Mouse (Mus musculus): ENCODE data around the gene Myrf. TPM values are rescaled to one million over a fixed set of nuclear protein-coding genes. Genes with fewer than 3 reads are reported as not detected.
A peak's percentile ranks its signal among the peaks of the same experiment; 100 is the strongest.

The Myrf gene
- polyA plus RNA-seq, 2 experiments: 3.5 to 6.4 TPM

DNA sequence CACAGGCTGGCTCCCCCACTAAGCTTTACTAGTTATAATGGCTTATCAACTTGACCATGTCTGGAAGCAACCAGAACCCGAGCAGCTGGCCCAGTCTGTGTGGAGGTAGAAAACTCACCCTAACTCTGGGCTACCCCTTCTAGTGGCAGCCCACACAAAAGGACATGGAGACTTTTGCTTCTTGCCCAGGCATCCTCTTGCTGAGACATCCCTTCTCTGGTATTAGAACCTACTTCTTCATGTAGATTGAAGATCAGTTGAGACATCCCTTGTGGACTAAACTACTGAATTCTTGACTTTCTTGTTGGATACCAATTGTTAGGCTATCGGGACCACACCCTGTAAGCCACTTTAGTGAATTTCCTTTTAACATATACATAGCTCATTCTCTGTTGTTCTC, 42.3 kb downstream of the Myrf start:
- 67% methylated on average over 2 of the region's 2 CpGs for WGBS (ENCODE audit: insufficient replicate concordance)
- peaks cover 6% of the 10 kb centered on the region in 2 experiments for H3K4me1 ChIP-seq (replicated peaks; ENCODE audit: control insufficient read depth in 2 of 2, insufficient read depth in 2 of 2, low read length in 1 of 2)
- TF ChIP-seq EP300 (IDR thresholded peaks at IDR 0.05; ENCODE audit: low read depth) (no peak), CTCF (IDR thresholded peaks at IDR 0.05; ENCODE audit: low read depth) (no peak)
- H3K9ac ChIP-seq (replicated peaks): no peak overlapping the region
- ATAC-seq (ENCODE audit: insufficient read depth) (no peak), DNase-seq (ENCODE audit: low read depth in 3 of 3, low spot score in 3 of 3) (no peak)
- H3K27ac ChIP-seq: no peak overlapping the region
- H3K27me3 ChIP-seq (ENCODE audit: control insufficient read depth, insufficient read depth, low read length): no peaks in the 10 kb centered on the region
- peaks cover 61% of the 10 kb centered on the region for H3K36me3 ChIP-seq (replicated peaks; ENCODE audit: control insufficient read depth, insufficient read depth, low read depth)
- no peaks in the 10 kb centered on the region for H3K9me3 ChIP-seq (ENCODE audit: control insufficient read depth, low read length)
- no peak overlapping the region for H3K4me2 ChIP-seq (ENCODE audit: low read depth)
- H3K4me3 ChIP-seq (ENCODE audit: insufficient read depth in 1 of 2, low read depth in 2 of 2, low read length in 2 of 2): no peak overlapping the region

DNA sequence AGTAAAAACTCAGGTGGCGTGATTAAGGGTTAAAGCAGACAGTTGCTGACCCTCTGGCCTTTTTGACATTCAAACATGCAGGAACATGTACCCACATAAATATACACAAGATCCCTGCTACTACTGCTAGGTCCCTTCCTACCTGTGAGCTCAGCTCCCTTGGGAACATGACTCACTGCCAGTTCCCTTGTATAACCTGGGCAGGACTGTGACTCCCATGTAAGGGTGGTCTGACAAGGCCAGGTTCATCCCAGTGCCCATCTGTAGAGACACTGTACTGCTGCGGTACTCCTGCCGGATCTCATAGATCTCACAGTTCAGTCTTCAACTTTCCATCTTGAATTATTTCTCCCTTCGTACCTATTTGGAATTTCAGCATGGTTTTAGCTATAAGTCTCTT, 43.4 kb downstream of the Myrf start:
- ATAC-seq (ENCODE audit: insufficient read depth) (no peak), DNase-seq (ENCODE audit: low read depth in 3 of 3, low spot score in 3 of 3) (no peak)
- TF ChIP-seq EP300 (IDR thresholded peaks at IDR 0.05; ENCODE audit: low read depth): no peak
- no peak for TF ChIP-seq CTCF (IDR thresholded peaks at IDR 0.05; ENCODE audit: low read depth)
- Histone ChIP-seq H3K27me3 (ENCODE audit: control insufficient read depth, insufficient read depth, low read length) (no peaks in the 10 kb centered on the region), H3K9ac (replicated peaks) (no peak overlapping the region), H3K9me3 (ENCODE audit: control insufficient read depth, low read length) (no peaks in the 10 kb centered on the region), H3K36me3 (replicated peaks; ENCODE audit: control insufficient read depth, insufficient read depth, low read depth) (peaks cover 68% of the 10 kb centered on the region), H3K4me1 (replicated peaks; ENCODE audit: control insufficient read depth in 2 of 2, insufficient read depth in 2 of 2, low read length in 1 of 2) (peaks cover 0 to 3% of the 10 kb centered on the region in 2 experiments; a peak in 1 of 4 replicates), H3K4me3 (ENCODE audit: insufficient read depth in 1 of 2, low read depth in 2 of 2, low read length in 2 of 2) (no peak overlapping the region), H3K4me2 (ENCODE audit: low read depth) (no peak overlapping the region), H3K27ac (no peak overlapping the region)
- WGBS (ENCODE audit: insufficient replicate concordance): 91% methylated on average over 4 of the region's 4 CpGs

DNA sequence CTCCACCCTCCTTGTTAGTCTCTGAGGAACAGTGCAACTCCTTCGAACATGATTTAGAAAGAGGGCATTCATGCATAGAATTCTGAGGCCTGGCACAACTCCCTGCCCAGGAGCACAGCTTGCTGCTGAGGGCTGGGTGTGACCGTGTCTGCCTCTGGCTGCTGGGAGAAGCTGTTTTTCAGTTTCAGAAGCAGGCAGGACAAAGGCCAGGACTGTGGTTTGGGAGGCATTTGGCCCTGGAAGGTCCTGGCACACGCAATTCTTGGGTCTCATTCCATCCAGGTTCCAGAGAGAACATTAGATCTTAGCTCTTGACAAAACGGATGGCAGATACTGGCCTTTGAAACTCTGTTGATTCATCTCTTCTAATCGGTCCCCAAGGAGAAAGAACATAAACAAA, 45.3 kb downstream of the Myrf start:
- Histone ChIP-seq H3K4me2 (ENCODE audit: low read depth) (no peak overlapping the region), H3K27me3 (ENCODE audit: control insufficient read depth, insufficient read depth, low read length) (no peaks in the 10 kb centered on the region), H3K27ac (no peak overlapping the region), H3K4me1 (replicated peaks; ENCODE audit: control insufficient read depth in 2 of 2, insufficient read depth in 2 of 2, low read length in 1 of 2) (peaks cover 0 to 6% of the 10 kb centered on the region in 2 experiments; a peak in 2 of 4 replicates), H3K4me3 (ENCODE audit: insufficient read depth in 1 of 2, low read depth in 2 of 2, low read length in 2 of 2) (no peak overlapping the region), H3K9me3 (ENCODE audit: control insufficient read depth, low read length) (no peaks in the 10 kb centered on the region), H3K9ac (replicated peaks) (no peak overlapping the region), H3K36me3 (replicated peaks; ENCODE audit: control insufficient read depth, insufficient read depth, low read depth) (peaks cover 63% of the 10 kb centered on the region)
- no peak for ATAC-seq (ENCODE audit: insufficient read depth)
- no peak for DNase-seq (ENCODE audit: low read depth in 3 of 3, low spot score in 3 of 3)
- 70% methylated on average over 5 of the region's 5 CpGs for WGBS (ENCODE audit: insufficient replicate concordance)
- no peak for TF ChIP-seq CTCF (IDR thresholded peaks at IDR 0.05; ENCODE audit: low read depth)
- TF ChIP-seq EP300 (IDR thresholded peaks at IDR 0.05; ENCODE audit: low read depth): no peak

- H3K36me3 ChIP-seq (replicated peaks; ENCODE audit: control insufficient read depth, insufficient read depth, low read depth): peaks cover 61% of the 10 kb centered on the region
- ATAC-seq (ENCODE audit: insufficient read depth): no peak
- no peak overlapping the region for H3K4me3 ChIP-seq (ENCODE audit: insufficient read depth in 1 of 2, low read depth in 2 of 2, low read length in 2 of 2)
- H3K27me3 ChIP-seq (ENCODE audit: control insufficient read depth, insufficient read depth, low read length): no peaks in the 10 kb centered on the region
- H3K4me2 ChIP-seq (ENCODE audit: low read depth): no peak overlapping the region
- H3K4me1 ChIP-seq (replicated peaks; ENCODE audit: control insufficient read depth in 2 of 2, insufficient read depth in 2 of 2, low read length in 1 of 2): peaks cover 0 to 6% of the 10 kb centered on the region in 2 experiments; a peak in 2 of 4 replicates
- H3K27ac ChIP-seq: no peak overlapping the region
- DNase-seq (ENCODE audit: low read depth in 3 of 3, low spot score in 3 of 3): no peak
- H3K9ac ChIP-seq (replicated peaks): no peak overlapping the region
- TF ChIP-seq EP300 (IDR thresholded peaks at IDR 0.05; ENCODE audit: low read depth): no peak
- TF ChIP-seq CTCF (IDR thresholded peaks at IDR 0.05; ENCODE audit: low read depth): peak; percentile 44; the same call in 1 of the 2 replicates
- no peaks in the 10 kb centered on the region for H3K9me3 ChIP-seq (ENCODE audit: control insufficient read depth, low read length)
- WGBS (ENCODE audit: insufficient replicate concordance): 86% methylated on average over 11 of the region's 11 CpGs
Measured at GRCm38 (mm10) chr19:10194337-10194736, 46.2 kb downstream of the Myrf start.

GRCm38 (mm10) chr19:10191326-10191725, 49.2 kb downstream of the Myrf start:
- Histone ChIP-seq H3K4me1 (replicated peaks; ENCODE audit: control insufficient read depth in 2 of 2, insufficient read depth in 2 of 2, low read length in 1 of 2) (peaks cover 0 to 6% of the 10 kb centered on the region in 2 experiments; a peak in 2 of 4 replicates), H3K27me3 (ENCODE audit: control insufficient read depth, insufficient read depth, low read length) (no peaks in the 10 kb centered on the region), H3K4me2 (ENCODE audit: low read depth) (no peak overlapping the region), H3K4me3 (ENCODE audit: insufficient read depth in 1 of 2, low read depth in 2 of 2, low read length in 2 of 2) (no peak overlapping the region), H3K9me3 (ENCODE audit: control insufficient read depth, low read length) (no peaks in the 10 kb centered on the region), H3K36me3 (replicated peaks; ENCODE audit: control insufficient read depth, insufficient read depth, low read depth) (peaks cover 72% of the 10 kb centered on the region), H3K9ac (replicated peaks) (no peak overlapping the region), H3K27ac (no peak overlapping the region)
- TF ChIP-seq CTCF (IDR thresholded peaks at IDR 0.05; ENCODE audit: low read depth): no peak
- TF ChIP-seq EP300 (IDR thresholded peaks at IDR 0.05; ENCODE audit: low read depth): no peak
- no peak for ATAC-seq (ENCODE audit: insufficient read depth)
- 47% methylated on average over 7 of the region's 7 CpGs for WGBS (ENCODE audit: insufficient replicate concordance)
- DNase-seq (ENCODE audit: low read depth in 3 of 3, low spot score in 3 of 3): no peak
